Mouse (Mus musculus) myocyte (in vitro differentiated cells): ENCODE results near the gene Npsr1.

Experiments
- CEBPB ChIP-seq: IDR thresholded peaks from 2 replicates; pipeline ENCODE4 v1.6.1; 2011; ENCODE audit warnings: mild to moderate bottlenecking, moderate library complexity; ENCODE audit not compliant: poor library complexity, insufficient read depth, severe bottlenecking
- E2F4 ChIP-seq: IDR thresholded peaks from one replicate; pipeline ENCODE4 v1.6.1; 2011; ENCODE audit warnings: mild to moderate bottlenecking, control low read depth, moderate library complexity; ENCODE audit not compliant: insufficient read depth
- MAX ChIP-seq: IDR thresholded peaks from one replicate; pipeline ENCODE4 v1.6.1; 2011; ENCODE audit warnings: low read depth, mild to moderate bottlenecking, control low read depth
- MYOG ChIP-seq, 3 experiments: IDR thresholded peaks; one replicate each; pipeline ENCODE4 v1.6.1; 2011; ENCODE audit warnings: control low read depth in 2 of 3, low read depth in 2 of 3, mild to moderate bottlenecking in 2 of 3; ENCODE audit not compliant: insufficient read length in 2 of 3, control insufficient read depth in 1 of 3, insufficient read depth in 1 of 3
- POLR2A ChIP-seq: IDR thresholded peaks from one replicate; pipeline ENCODE4 v1.6.1; 2011; ENCODE audit warnings: low read depth, mild to moderate bottlenecking, control low read depth, moderate library complexity; ENCODE audit not compliant: insufficient read length
- POLR2AphosphoS2 ChIP-seq: IDR thresholded peaks from one replicate; pipeline ENCODE4 v1.6.1; 2011; ENCODE audit warnings: low read depth, control low read depth; ENCODE audit not compliant: insufficient read length
- TCF12 ChIP-seq: IDR thresholded peaks from one replicate; pipeline ENCODE4 v1.6.1; 2011; ENCODE audit warnings: mild to moderate bottlenecking, control low read depth; ENCODE audit not compliant: poor library complexity, insufficient read depth, severe bottlenecking
- TCF3 ChIP-seq: IDR thresholded peaks from one replicate; pipeline ENCODE4 v1.6.1; 2011; ENCODE audit warnings: low read depth, control low read depth; ENCODE audit not compliant: insufficient read length
- USF1 ChIP-seq: IDR thresholded peaks from one replicate; pipeline ENCODE4 v1.6.1; 2011; ENCODE audit warnings: low read depth, mild to moderate bottlenecking, control low read depth, moderate library complexity

DNA sequence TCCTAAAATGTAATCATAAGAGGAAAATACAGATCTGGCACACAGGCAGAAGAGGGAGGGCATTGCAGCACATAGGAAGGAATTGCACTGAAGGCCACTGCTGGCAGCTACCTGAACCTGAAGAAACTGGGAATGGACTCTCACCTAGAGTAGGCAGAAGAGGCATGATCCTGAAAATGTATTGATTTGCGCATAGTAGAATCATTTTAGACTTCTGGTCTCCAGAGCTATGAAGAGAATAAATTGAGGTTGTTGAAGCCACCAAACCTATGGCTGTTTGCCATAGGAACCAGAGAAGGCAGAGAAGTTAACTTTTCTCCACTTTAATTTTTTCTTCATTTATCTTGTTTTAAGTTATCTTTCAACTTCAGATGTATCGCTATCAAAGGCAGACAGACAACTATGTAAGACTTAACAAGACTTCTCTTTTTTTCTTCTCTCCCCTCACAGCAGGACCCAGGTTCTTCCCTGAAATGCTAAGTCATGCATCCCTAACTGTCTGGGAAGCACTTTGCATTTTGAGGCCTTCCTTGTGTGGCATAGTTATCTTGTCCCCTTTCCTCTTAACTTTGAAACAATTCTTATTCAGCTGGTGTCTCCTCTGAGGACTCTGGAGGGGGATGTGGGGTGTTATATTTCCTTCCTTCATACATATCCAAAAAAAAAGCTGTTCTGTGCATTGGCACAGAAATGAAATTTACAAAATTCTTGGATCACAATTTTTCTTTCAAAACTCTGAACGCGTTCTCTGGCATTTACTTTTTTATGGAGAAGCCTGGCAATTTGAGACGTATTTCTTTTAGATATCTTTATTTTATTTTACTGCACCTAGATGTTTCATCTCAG lies 186.7 kb downstream of the Npsr1 start:
- TF ChIP-seq MAX, result no peak
- TF ChIP-seq POLR2A, result no peak
- no peak for TF ChIP-seq USF1
- TF ChIP-seq MYOG (IDR thresholded peaks at IDR 0.05; ENCODE audit: control insufficient read depth in 1 of 3, insufficient read depth in 1 of 3, insufficient read length in 2 of 3, low read depth in 2 of 3), result no peak
- TF ChIP-seq POLR2AphosphoS2, result no peak
- TF ChIP-seq CEBPB, result no peak
- TF ChIP-seq TCF12, result no peak
- no peak for TF ChIP-seq E2F4
- TF ChIP-seq TCF3, result no peak
